Mouse (Mus musculus): ENCODE results near the gene Traip.

GRCm38 (mm10) chr9:107906252-107906966, 43.5 kb upstream of the Traip start, which contains the start of gene Mst1r:
- TF ChIP-seq EP300 (optimal IDR thresholded peaks at IDR 0.05) (no peak), CTCF (IDR thresholded peaks at IDR 0.05; ENCODE audit: low read depth) (no peak)

Data from stomach, postnatal 0 days (tissue).